Mouse (Mus musculus): Measurements from ENCODE around the gene Smg1.

DNA sequence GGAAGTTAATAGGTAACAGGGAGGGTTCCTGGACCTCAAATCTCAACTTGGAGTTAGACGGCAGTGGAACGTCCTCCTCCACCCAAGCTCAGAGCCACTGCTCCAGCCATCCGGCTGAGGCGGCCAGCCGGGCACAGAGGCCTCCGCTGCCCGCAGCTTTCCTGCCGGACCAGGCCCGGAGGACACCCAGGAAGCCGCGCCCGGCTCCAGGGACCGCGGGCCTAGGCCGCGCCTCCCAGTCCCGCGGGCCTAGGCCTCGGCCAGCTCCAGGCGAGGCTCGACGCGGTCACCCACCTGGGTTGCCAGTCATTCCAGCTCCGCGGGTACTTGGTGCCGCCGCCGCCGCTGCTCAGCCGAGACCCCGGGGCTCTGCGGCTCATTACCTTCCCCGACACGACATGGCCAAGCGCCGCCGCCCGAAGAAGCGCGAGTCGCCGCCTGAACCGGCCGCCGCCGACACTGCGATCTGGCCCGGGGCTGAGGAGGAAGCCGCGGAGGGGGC is 508 bp downstream of the Smg1 start:
- TF ChIP-seq TAL1 (IDR thresholded peaks at IDR 0.05; ENCODE audit: low read length) = no peak
- TF ChIP-seq GATA1 (IDR thresholded peaks at IDR 0.05; ENCODE audit: low read length) = no peak
